In the genomic region with DNA sequence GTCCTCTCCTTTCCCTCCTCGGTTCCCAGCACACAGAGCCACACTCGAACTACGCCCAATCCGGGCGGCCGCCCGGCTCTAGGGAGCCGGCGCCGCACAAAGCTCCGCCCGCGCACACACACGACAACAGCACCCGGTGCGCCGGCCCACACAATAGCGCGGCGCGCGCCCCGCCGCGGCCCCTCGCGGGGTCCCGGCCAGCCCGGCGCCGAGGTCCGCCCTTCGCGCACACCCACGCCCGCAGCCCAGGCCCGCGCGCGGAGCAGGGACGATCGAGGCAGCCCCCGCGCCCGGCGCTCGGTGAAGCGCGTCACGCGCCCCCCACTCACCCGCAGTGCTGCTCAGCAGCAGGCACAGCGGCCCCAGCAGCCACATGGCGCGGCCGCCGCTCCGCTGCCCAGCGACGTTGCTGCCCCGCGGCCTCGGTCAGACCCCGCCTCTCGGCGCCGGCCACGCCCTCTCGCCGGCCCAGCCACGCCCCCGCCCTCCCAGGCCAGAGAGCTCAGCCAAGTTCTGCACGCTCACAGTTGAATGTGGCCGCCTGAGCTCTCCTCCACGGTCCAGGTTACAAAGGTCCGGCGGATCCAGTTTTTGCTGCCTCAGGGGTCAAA, we compare ENCODE assay signal across 8 mouse cellular contexts. TPM values are rescaled to one million over a fixed set of nuclear protein-coding genes. Genes with fewer than 3 reads are reported as not detected.
DNase-seq lines count a peak whose midpoint lies in the region; ATAC-seq lines count a peak whose summit lies in the region.

A gene (minus strand): TSS at position 435 of the 611 bp plus-strand sequence.

- DNase-seq in adrenal gland, adult 18-20 months (ENCODE audit: low spot score in 2 of 2), result peak; percentile 96
- peak; percentile 92 for DNase-seq in embryo, embryonic 11 days
- peak; percentile 93 for DNase-seq in gastrocnemius, postnatal 25 days
- peak; percentile 62 to 75 for DNase-seq in left cerebral cortex, postnatal 14 days (ENCODE audit: low spot score in 2 of 2)
- DNase-seq in right cerebral cortex, postnatal 14 days, result peak; percentile 74
- DNase-seq in urinary bladder, postnatal 36 days (ENCODE audit: low spot score in 2 of 2), result peak; percentile 90 to 94

- H3K9ac ChIP-seq in intestine, embryonic 15.5 days, result peak within 1 kb of the TSS; percentile 81

- H3K4me2 ChIP-seq in intestine, embryonic 15.5 days (replicated peaks), result peak within 1 kb of the TSS; percentile 88

- H3K4me1 ChIP-seq in intestine, embryonic 15.5 days (replicated peaks), result peaks cover 14% of the 10 kb centered on the region

- H3K27ac ChIP-seq in intestine, embryonic 15.5 days, result peak within 1 kb of the TSS; percentile 92

- intact Hi-C loops in left cerebral cortex, postnatal 14 days (cut with DNase I), result loop anchor here (10.0 kb wide), 1 partner anchor 51 kb away; no protein-coding TSS in a partner anchor

- peak within 1 kb of the TSS; percentile 92 for H3K4me3 ChIP-seq in intestine, embryonic 15.5 days (replicated peaks)

- WGBS in intestine, embryonic 15.5 days, result under 1% methylated on average over 63 of the region's 77 CpGs

- no peaks in the 10 kb centered on the region for H3K27me3 ChIP-seq in intestine, embryonic 15.5 days (replicated peaks)

- no peaks in the 10 kb centered on the region for H3K9me3 ChIP-seq in intestine, embryonic 15.5 days

- no peaks in the 10 kb centered on the region for H3K36me3 ChIP-seq in intestine, embryonic 15.5 days

- ATAC-seq in intestine, embryonic 15.5 days, result peak; percentile 99
- peak; percentile 95 for ATAC-seq in megakaryocyte-erythroid progenitor cell, adult 5-6 weeks (replicated peaks; ENCODE audit: low FRiP score, low TSS enrichment, poor library complexity, severe bottlenecking)

RNA-seq across cellular contexts. Expression of the gene that starts here (rescaled TPM):
- 1 to 10 TPM; 6.9 to 7.5 TPM for total RNA-seq in adrenal gland, adult 18-20 months (2021)
- total RNA-seq in gastrocnemius, postnatal 25 days (2021), result 1 to 10 TPM; 4.2 to 6.4 TPM
- polyA plus RNA-seq in intestine, embryonic 15.5 days (2015; fragmentation: Nextera tagmentation; extraction: Ambion mirVana), result 22.1 and 22.7 TPM in 2 replicates
- total RNA-seq in left cerebral cortex, postnatal 14 days (2021), result 10 to 100 TPM in 1 of 2 experiments, 1 to 10 TPM in 1; 9.6 to 10.6 TPM
- 1.7 and 2.7 TPM in 2 replicates for total RNA-seq in megakaryocyte-erythroid progenitor cell, adult 5-6 weeks (2014; fragmentation: Nextera tagmentation)
- total RNA-seq in megakaryocyte-erythroid progenitor cell, adult 5-6 weeks (2017), result 1.2 and 1.9 TPM in 2 replicates

Comparison
In these comparisons a context has a peak if more than half of its experiments do, and no peak if none do; other contexts are left out.
1. Peak in every context shown above with its lines: DNase-seq, ATAC-seq, H3K4me3 ChIP-seq and H3K27ac ChIP-seq.